Mouse (Mus musculus) induced T-regulatory cell, adult 2 months (primary cell): Measurements from ENCODE around the gene Cox4i2.

ENCODE experiments used
- DNase-seq: peaks from one replicate; pipeline ENCODE4 v3.0.0-alpha.2; 2012; ENCODE audit warnings: low read depth

Cox4i2 gene

GRCm38 (mm10) chr2:152769677-152770076, 15.7 kb downstream of the Cox4i2 start:
- no peak for DNase-seq

DNA sequence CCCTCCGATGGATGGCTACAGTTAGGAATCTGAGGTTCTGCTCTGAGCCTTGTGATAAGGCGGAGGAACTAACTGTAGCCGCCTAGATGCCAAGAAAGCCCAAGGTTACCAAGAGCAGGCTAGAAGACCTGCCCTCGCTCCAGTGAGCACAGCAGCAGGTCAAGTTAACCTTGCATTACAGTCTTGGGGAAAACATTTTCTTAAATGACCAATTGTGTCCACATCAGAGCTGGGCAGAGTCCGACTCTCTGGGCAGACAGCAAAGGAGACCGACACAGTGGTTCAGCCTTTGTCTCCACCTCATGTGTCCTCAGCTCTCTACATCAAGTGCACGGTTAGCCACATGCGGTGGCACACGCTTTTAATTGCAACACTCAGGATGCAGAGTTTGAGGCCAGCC, 17.6 kb downstream of the Cox4i2 start:
- no peak for DNase-seq

DNA sequence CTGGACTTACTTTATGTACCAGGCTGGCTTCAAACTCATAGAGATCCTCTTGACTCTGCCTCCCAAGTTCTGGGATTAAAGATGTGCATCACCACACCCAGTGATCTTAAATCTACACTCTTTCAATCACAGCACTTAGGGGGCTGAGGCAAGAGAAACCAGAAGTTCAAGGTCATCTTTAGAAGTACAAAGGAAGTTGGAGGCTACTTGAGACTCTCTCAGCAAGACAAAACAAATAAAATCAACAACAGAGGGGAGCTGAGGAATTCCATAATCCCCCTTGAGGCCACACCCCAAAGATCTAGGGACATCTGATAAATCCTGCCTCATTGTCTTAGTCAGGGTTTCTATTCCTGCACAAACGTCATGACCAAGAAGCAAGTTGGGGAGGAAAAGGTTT, 18.3 kb downstream of the Cox4i2 start:
- no peak for DNase-seq

DNA sequence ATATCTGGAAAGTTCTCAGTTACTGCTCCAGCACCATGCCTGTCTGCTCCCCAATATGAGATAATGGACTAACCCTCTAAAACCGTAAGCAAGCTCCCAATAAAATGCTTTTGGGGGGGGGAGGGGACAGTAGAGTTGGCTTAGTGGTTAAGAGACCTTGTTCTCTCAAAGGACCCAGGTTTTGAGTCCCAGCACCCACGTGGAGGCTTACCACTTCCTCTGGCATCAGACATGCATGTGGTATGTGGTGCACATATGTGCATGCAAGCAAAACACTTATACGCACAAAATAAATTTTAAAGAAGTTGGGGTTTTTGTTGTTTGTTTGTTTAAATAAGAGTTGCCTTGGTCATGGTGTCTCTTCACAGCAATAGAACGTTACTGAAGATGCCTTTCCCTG, 21.4 kb downstream of the Cox4i2 start:
- peak; percentile 81 for DNase-seq

DNA sequence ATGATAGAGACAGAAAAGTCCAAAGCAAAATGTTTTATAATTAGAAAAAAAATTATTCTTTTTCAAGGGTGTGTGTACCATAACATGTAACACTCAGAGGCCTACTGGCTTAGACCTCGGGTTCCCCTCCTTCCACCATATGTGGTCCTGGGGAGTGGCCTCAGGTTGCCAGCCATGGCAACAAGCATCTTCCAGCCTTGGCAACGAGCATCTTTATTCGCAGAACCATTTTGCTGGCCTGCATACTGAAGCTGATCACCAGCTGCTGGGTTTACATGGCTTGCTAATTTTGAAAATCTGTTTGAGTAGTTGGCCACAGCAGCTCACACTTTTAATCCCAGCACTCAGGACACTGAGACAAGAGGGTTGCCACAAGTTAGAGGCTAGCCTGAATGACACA, 22.0 kb downstream of the Cox4i2 start:
- DNase-seq = no peak

DNA sequence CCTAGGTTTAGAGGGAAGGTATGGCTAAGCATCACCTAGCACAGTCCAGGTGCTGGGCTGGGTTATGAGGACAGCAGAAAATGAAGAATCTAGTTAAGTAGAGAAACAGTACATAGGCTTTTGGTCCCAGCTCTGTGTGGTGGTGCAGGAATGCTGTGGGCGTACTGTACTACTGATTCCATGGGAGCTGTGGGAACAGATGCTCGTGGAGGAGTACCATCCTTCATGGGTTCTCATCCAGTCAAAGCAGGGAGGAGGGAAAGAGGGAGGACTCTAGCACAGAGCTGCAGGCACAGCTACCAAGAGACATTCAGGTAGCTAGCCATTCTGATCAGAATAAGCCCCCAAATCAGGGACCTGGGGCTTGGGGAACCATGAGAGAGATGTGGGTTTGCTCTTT, 22.5 kb downstream of the Cox4i2 start:
- DNase-seq = no peak

DNA sequence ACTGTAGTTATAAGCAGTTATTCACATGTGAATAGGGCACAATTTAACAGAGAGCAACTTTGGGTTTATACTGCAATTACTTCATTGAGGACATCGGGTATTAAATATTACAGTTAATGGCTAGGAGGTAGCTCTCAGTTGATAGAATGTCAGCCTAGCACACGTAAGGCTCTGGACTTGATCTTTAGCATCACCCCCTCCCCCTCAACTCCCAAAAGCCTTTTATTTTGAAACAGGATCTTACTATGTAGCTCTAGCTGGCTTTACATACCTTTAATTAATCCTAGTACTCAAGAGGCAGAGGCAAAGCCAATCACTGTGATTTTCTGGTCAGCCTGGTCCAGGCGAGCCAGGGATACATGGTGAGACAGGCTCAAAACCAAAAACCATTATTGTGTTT, 23.1 kb downstream of the Cox4i2 start:
- DNase-seq = no peak

DNA sequence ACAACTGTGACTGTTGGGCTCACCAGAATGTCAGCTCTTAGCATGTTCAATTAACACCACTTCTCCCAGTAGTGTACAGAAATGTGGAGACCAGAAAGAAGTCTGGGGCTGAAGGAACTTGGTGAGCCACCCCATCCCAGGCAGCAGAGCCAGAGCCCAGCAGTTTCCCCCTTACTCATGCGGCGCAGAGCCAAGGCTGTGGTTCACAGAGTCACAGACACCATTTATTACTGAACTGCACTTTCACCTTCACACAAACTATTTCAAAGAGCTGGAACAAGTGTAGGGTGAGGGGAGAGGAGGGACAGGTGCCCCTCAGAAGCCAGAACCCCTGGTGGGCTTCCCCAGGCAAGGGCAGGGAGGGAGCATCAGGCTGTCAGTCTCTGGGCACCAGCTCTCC, 26.5 kb downstream of the Cox4i2 start:
- no peak for DNase-seq

- no peak for DNase-seq
Observed at GRCm38 (mm10) chr2:152781031-152781711, 27.2 kb downstream of the Cox4i2 start.

DNA sequence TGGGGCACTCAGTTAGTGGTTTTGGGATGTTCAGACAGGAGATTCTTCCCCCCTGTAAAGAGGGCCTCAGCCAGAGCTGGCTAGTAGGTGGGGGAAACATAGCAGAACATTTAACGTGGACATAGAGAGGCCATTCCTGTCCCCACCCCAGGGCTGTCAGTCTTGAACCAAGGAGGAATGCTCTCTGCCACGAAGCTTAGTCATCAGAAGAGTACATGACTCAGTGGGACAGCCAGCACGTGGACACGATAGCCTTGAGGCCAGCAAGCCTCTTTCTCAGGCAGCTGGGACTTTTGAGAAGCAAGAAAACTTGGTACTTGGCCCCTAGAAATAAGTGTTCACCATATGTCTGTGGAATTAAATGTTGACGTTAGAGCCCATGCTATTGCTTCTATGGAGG, 28.7 kb downstream of the Cox4i2 start:
- DNase-seq = no peak

- DNase-seq = no peak
Observed at GRCm38 (mm10) chr2:152783241-152783640, 29.3 kb downstream of the Cox4i2 start.

GRCm38 (mm10) chr2:152784640-152785039, 30.7 kb downstream of the Cox4i2 start:
- DNase-seq = no peak

DNA sequence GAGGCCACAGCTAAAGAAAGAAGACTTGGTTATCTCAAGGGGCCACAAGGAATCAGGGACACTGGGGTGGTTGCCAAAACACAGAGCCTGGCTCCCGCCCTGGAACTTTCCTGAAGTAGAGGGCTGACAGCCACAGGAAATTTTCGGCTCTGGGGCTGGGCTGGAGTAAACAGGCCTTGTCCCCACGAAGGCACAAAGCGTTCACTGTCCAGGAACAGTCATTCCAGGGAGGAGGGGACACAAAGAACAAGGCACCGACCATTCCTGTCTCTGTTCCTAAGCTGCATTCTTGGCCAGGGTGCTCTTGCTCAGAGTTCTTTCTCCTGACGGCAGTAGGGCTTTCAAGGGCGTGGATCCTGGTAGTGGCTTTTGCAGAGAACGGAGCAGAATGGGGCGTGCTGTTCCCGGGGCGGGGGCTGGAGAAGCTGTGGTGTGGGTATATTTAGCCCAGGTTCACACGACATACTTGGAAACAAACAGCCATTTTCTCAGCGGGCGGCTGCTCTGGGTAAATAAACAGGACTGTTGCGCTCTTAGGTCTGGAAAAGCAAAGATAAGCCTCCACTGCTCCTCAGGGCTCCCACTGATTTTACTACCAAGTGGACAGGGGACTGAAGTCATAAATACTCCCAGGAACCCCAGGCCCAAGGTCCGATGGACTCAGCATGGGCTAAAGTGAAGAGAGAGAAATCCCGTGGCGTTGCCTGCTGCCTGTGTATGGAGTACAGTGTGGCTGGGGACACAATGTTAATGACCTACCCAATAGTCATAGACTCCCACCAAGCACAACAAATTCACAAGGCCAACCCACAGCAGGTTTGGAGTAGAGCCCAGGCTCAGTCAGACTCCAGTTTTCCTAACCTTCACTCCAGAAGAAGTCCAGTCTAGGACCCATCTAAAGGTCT, 31.7 kb downstream of the Cox4i2 start:
- no peak for DNase-seq

- DNase-seq = no peak
Observed at GRCm38 (mm10) chr2:152787136-152787535, 33.2 kb downstream of the Cox4i2 start.

GRCm38 (mm10) chr2:152787543-152787942, 33.6 kb downstream of the Cox4i2 start:
- peak; percentile 90 for DNase-seq

DNA sequence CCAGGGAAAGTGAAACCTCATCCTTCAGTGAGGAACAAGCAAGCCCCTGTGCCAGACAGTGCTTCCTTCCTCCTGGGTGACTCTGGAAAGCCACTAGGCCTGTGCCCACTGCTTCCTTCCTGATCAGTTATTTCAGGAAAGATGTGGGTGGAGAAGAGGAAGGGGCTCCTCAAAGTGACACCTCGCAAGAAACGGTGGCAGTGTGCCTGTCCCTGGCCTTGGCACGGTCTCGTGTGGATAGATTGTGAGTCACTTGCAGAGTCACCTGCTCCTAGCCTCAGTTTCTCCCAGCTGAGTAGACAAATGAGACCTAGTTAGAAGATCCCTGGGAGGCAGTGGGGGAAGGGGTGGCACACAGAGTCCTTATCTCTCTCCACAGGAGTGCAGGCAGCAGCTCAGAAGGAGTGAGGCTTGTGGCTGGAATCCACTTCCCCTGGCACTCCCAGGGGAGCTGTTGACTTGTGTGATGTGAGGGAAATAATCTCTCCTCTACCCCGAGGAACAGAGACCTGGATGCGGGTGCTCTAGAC, 35.0 kb downstream of the Cox4i2 start:
- peak; percentile 77 for DNase-seq

GRCm38 (mm10) chr2:152789591-152789999, 35.6 kb downstream of the Cox4i2 start:
- peak; percentile 88 for DNase-seq

GRCm38 (mm10) chr2:152792461-152792860, 38.5 kb downstream of the Cox4i2 start:
- no peak for DNase-seq

- no peak for DNase-seq
Observed at GRCm38 (mm10) chr2:152793381-152793780, 39.4 kb downstream of the Cox4i2 start.

- peak; percentile 39 for DNase-seq
Observed at GRCm38 (mm10) chr2:152794281-152794827, 40.4 kb downstream of the Cox4i2 start.

DNA sequence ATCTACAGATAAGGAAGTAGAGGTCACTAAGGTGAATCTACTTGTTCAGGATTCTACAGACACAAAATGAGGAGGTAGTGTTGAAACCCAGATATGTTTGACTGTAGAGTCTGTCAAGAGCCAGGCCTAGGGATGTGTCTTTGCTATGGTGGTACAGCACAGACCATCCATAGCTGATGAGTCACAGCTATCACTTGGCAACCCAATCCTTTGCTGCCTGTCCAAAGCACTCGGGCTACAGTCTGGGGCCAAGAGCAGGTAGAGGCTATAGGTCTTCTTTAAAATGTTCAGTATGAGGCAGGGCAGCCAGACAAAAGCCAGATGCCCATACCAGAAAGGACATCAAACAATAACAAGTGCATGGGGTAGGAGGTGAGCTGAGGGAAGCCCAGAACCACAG, 43.6 kb downstream of the Cox4i2 start:
- no peak for DNase-seq

DNA sequence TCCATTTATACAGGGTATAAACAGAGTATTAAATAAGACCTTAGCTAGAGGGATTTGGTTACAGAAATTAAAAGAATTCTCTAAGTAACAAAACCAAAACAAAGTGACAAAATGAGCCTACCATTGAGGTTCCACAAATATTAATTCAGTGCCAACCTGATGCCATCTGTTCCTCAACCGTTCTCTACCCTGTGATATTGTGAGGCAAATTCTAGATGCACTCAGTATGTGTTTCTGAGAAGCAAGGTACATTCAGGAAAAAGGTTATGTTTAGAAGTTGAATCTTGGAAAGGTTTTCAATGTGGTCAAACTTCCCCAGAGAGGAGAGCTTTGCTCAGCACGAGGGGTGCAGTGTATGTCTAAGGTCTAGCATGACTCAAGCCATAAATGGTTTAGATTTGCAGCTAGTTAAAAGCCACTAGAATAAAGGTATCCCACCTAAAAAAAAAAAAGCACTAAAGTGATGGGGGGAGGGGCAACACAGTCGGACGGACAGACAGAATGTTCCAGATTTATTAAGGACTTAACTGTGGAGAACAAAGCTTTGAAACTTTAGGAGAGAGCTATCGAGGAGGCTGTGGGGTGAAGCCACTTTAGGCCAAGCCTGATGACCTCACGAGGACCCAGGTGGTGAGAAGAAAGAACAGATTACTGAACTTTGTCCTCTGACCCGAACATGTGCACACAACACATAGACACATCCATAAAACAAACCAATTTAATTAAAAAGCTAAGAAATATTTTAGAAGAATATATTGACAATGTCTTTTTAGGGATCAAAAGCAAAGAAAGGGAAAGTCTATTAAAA, 46.2 kb downstream of the Cox4i2 start:
- no peak for DNase-seq
